Mouse (Mus musculus): ENCODE measurements around the gene 9930111J21Rik1. TPM values are rescaled to one million over a fixed set of nuclear protein-coding genes. Genes with fewer than 3 reads are reported as not detected.
A peak's percentile ranks its signal among the peaks of the same experiment; 100 is the strongest.
"Not testable (repeated sequence)": the region's sequence is repeated elsewhere in the genome, so short reads cannot be mapped to it uniquely, and the experiment has no call there.

Gene 9930111J21Rik1
- 100 to 1,000 TPM in 22 of 26 experiments, 10 to 100 TPM in 4; 42.7 to 472 (median 227) TPM for total RNA-seq (2018; cell fraction: chromatin; rRNA removed)
- 100 to 1,000 TPM in 8 of 26 experiments, 10 to 100 TPM in 18; 28.3 to 158 (median 75.8) TPM for total RNA-seq (2018; cell fraction: cytosol; rRNA removed)
- total RNA-seq (2018; cell fraction: nucleus; rRNA removed) = 100 to 1,000 TPM in 19 of 26 experiments, 10 to 100 TPM in 7; 36.4 to 341 (median 185) TPM
- 13.0 to 45.0 TPM (median 18.5 TPM) in 3 replicates for polyA plus RNA-seq (2018)

GRCm38 (mm10) chr11:48979251-48979650 is at the start of gene 9930111J21Rik1:
Gene 9930111J21Rik1 (minus strand): TSS chr11:48979398.
- WGBS (ENCODE audit: missing documents) = no CpG with 5 or more reads among the region's 3 CpGs
- not testable (repeated sequence) for H3K36me3 ChIP-seq (ENCODE audit: inconsistent target); H3K4me3 ChIP-seq (ENCODE audit: inconsistent target)
- Histone ChIP-seq H3K79me2 (ENCODE audit: inconsistent target) (peaks cover 10% of the 10 kb centered on the region), H3K27ac (peak within 1 kb of the TSS; percentile 65)

- not testable (repeated sequence) for H3K4me3 ChIP-seq (ENCODE audit: inconsistent target); H3K27ac ChIP-seq; H3K79me2 ChIP-seq (ENCODE audit: inconsistent target); H3K36me3 ChIP-seq (ENCODE audit: inconsistent target)
Observed at GRCm38 (mm10) chr11:49012074-49012473, 32.9 kb upstream of the 9930111J21Rik1 start.

GRCm38 (mm10) chr11:49006785-49007184 is 27.6 kb upstream of the 9930111J21Rik1 start:
- not testable (repeated sequence) for H3K79me2 ChIP-seq (ENCODE audit: inconsistent target); H3K36me3 ChIP-seq (ENCODE audit: inconsistent target); H3K27ac ChIP-seq; H3K4me3 ChIP-seq (ENCODE audit: inconsistent target)
- WGBS (ENCODE audit: missing documents) = no CpG with 5 or more reads among the region's 1 CpGs

- H3K4me3 ChIP-seq (ENCODE audit: inconsistent target); H3K79me2 ChIP-seq (ENCODE audit: inconsistent target); H3K36me3 ChIP-seq (ENCODE audit: inconsistent target); H3K27ac ChIP-seq: not testable (repeated sequence)
- 55% methylated on average over 2 of the region's 2 CpGs for WGBS (ENCODE audit: missing documents)
Observed at GRCm38 (mm10) chr11:49006317-49006716, 27.1 kb upstream of the 9930111J21Rik1 start.

- not testable (repeated sequence) for H3K36me3 ChIP-seq (ENCODE audit: inconsistent target); H3K27ac ChIP-seq
- WGBS (ENCODE audit: missing documents) = 33% methylated on average over 1 of the region's 1 CpGs
Observed at GRCm38 (mm10) chr11:49000411-49000810, 21.2 kb upstream of the 9930111J21Rik1 start.

GRCm38 (mm10) chr11:48994018-48994417 is 14.8 kb upstream of the 9930111J21Rik1 start, which contains the start of gene Tgtp1:
Gene Tgtp1 (minus strand): TSS chr11:48994172.
- not testable (repeated sequence) for H3K4me3 ChIP-seq (ENCODE audit: inconsistent target); H3K27ac ChIP-seq; H3K36me3 ChIP-seq (ENCODE audit: inconsistent target); H3K79me2 ChIP-seq (ENCODE audit: inconsistent target)
- 19% methylated on average over 2 of the region's 2 CpGs for WGBS (ENCODE audit: missing documents)

More at GRCm38 (mm10) chr11:49000411-49000810, 21.2 kb upstream of the 9930111J21Rik1 start:
- not testable (repeated sequence) for H3K4me3 ChIP-seq (ENCODE audit: inconsistent target); H3K79me2 ChIP-seq (ENCODE audit: inconsistent target)

- H3K36me3 ChIP-seq (ENCODE audit: inconsistent target); H3K4me3 ChIP-seq (ENCODE audit: inconsistent target); H3K79me2 ChIP-seq (ENCODE audit: inconsistent target); H3K27ac ChIP-seq: not testable (repeated sequence)
- 85% methylated on average over 10 of the region's 10 CpGs for WGBS (ENCODE audit: missing documents)
Observed at GRCm38 (mm10) chr11:48993296-48993695, 14.1 kb upstream of the 9930111J21Rik1 start.

- WGBS (ENCODE audit: missing documents) = 32% methylated on average over 4 of the region's 4 CpGs
- not testable (repeated sequence) for H3K4me3 ChIP-seq (ENCODE audit: inconsistent target); H3K79me2 ChIP-seq (ENCODE audit: inconsistent target); H3K27ac ChIP-seq; H3K36me3 ChIP-seq (ENCODE audit: inconsistent target)
Observed at GRCm38 (mm10) chr11:48991740-48992520, 12.7 kb upstream of the 9930111J21Rik1 start, which contains the start of gene Gm12185. Gene Gm12185 (minus strand): TSS chr11:48992226.

GRCm38 (mm10) chr11:48989981-48990380 is 10.8 kb upstream of the 9930111J21Rik1 start:
- not testable (repeated sequence) for H3K27ac ChIP-seq; H3K79me2 ChIP-seq (ENCODE audit: inconsistent target); H3K36me3 ChIP-seq (ENCODE audit: inconsistent target); H3K4me3 ChIP-seq (ENCODE audit: inconsistent target)
- no CpG with 5 or more reads among the region's 2 CpGs for WGBS (ENCODE audit: missing documents)

- H3K27ac ChIP-seq; H3K79me2 ChIP-seq (ENCODE audit: inconsistent target); H3K4me3 ChIP-seq (ENCODE audit: inconsistent target); H3K36me3 ChIP-seq (ENCODE audit: inconsistent target): not testable (repeated sequence)
- 14% methylated on average over 1 of the region's 3 CpGs for WGBS (ENCODE audit: missing documents)
Observed at GRCm38 (mm10) chr11:48988219-48988618, 9.0 kb upstream of the 9930111J21Rik1 start.

- H3K27ac ChIP-seq; H3K4me3 ChIP-seq (ENCODE audit: inconsistent target); H3K36me3 ChIP-seq (ENCODE audit: inconsistent target); H3K79me2 ChIP-seq (ENCODE audit: inconsistent target): not testable (repeated sequence)
- no CpG with 5 or more reads among the region's 3 CpGs for WGBS (ENCODE audit: missing documents)
Observed at GRCm38 (mm10) chr11:48982848-48983247, 3.6 kb upstream of the 9930111J21Rik1 start.

- peaks cover 10% of the 10 kb centered on the region for H3K79me2 ChIP-seq (ENCODE audit: inconsistent target)
- H3K36me3 ChIP-seq (ENCODE audit: inconsistent target); H3K4me3 ChIP-seq (ENCODE audit: inconsistent target); H3K27ac ChIP-seq: not testable (repeated sequence)
- WGBS (ENCODE audit: missing documents) = no CpG with 5 or more reads among the region's 5 CpGs
Observed at GRCm38 (mm10) chr11:48980052-48980451, 854 bp upstream of the 9930111J21Rik1 start.

GRCm38 (mm10) chr11:48978240-48978939 is 808 bp downstream of the 9930111J21Rik1 start, which contains the start of gene Olfr56:
Gene Olfr56 (plus strand): TSS chr11:48978889.
- not testable (repeated sequence) for H3K36me3 ChIP-seq (ENCODE audit: inconsistent target); H3K4me3 ChIP-seq (ENCODE audit: inconsistent target)
- H3K79me2 ChIP-seq (ENCODE audit: inconsistent target) = peaks cover 15% of the 10 kb centered on the region
- H3K27ac ChIP-seq = peak within 1 kb of the TSS; percentile 65
- no CpG with 5 or more reads among the region's 1 CpGs for WGBS (ENCODE audit: missing documents)

GRCm38 (mm10) chr11:48974686-48975085 is 4.5 kb downstream of the 9930111J21Rik1 start:
- H3K79me2 ChIP-seq (ENCODE audit: inconsistent target) = peaks cover 27% of the 10 kb centered on the region
- WGBS (ENCODE audit: missing documents) = no CpG with 5 or more reads among the region's 1 CpGs
- H3K27ac ChIP-seq; H3K36me3 ChIP-seq (ENCODE audit: inconsistent target); H3K4me3 ChIP-seq (ENCODE audit: inconsistent target): not testable (repeated sequence)

GRCm38 (mm10) chr11:48946090-48946489 is 33.1 kb downstream of the 9930111J21Rik1 start, which contains the start of gene Psme2b:
Gene Psme2b (minus strand): TSS chr11:48946190.
- WGBS (ENCODE audit: missing documents) = 92% methylated on average over 6 of the region's 6 CpGs
- peaks cover 14% of the 10 kb centered on the region for H3K36me3 ChIP-seq (ENCODE audit: inconsistent target)
- H3K79me2 ChIP-seq (ENCODE audit: inconsistent target); H3K4me3 ChIP-seq (ENCODE audit: inconsistent target); H3K27ac ChIP-seq: not testable (repeated sequence)
